Mouse (Mus musculus) embryonic facial prominence, embryonic 14.5 days (tissue): ENCODE data around the gene Ahcyl1. TPM values are rescaled to one million over a fixed set of nuclear protein-coding genes. Genes with fewer than 3 reads are reported as not detected.
"Not testable (repeated sequence)": the region's sequence is repeated elsewhere in the genome, so short reads cannot be mapped to it uniquely, and the experiment has no call there.

ENCODE experiments used
- ATAC-seq: fragments of 200-750 bp; cut with Nextera tagmentation; 2 replicates; pipeline ENCODE4 v1.8.0; 2017; ENCODE audit warnings: low read depth, moderate number of reproducible peaks, moderate TSS enrichment
- DNase-seq: peaks from one replicate; pipeline ENCODE4 v3.0.0-alpha.2; 2015; ENCODE audit warnings: low spot score
- H3K27ac ChIP-seq: fragments of 300-500 bp; sonication (generic); replicated peaks from 2 replicates; pipeline ENCODE4 v1.5.1; 2014; ENCODE audit warnings: low read depth, mild to moderate bottlenecking, low read length, moderate library complexity
- H3K27me3 ChIP-seq: fragments of 300-500 bp; sonication (generic); replicated peaks from 2 replicates; pipeline ENCODE4 v1.6.1; 2014; ENCODE audit warnings: low read length; ENCODE audit not compliant: control insufficient read depth, insufficient read depth
- H3K36me3 ChIP-seq: fragments of 300-500 bp; sonication (generic); 2 replicates; pipeline ENCODE4 v1.6.1; 2014; ENCODE audit warnings: low read length, mixed read lengths; ENCODE audit not compliant: control insufficient read depth, insufficient read depth
- H3K4me1 ChIP-seq: fragments of 300-500 bp; sonication (generic); 2 replicates; pipeline ENCODE4 v1.6.1; 2014; ENCODE audit warnings: antibody characterized with exemption, low read length; ENCODE audit not compliant: control insufficient read depth, insufficient read depth
- H3K4me2 ChIP-seq: fragments of 300-500 bp; sonication (generic); 2 replicates; pipeline ENCODE4 v1.6.1; 2014; ENCODE audit warnings: low read depth, mild to moderate bottlenecking, low read length, moderate library complexity, mixed read lengths
- H3K4me3 ChIP-seq: fragments of 300-500 bp; sonication (generic); 2 replicates; pipeline ENCODE4 v1.5.1; 2014; ENCODE audit warnings: low read depth, mild to moderate bottlenecking, low read length
- H3K9ac ChIP-seq: fragments of 300-500 bp; sonication (generic); 2 replicates; pipeline ENCODE4 v1.6.1; 2014; ENCODE audit warnings: low read depth, mild to moderate bottlenecking, low read length, moderate library complexity, mixed read lengths
- H3K9me3 ChIP-seq: fragments of 300-500 bp; sonication (generic); 2 replicates; pipeline ENCODE4 v1.6.1; 2016; ENCODE audit warnings: low read length; ENCODE audit not compliant: control insufficient read depth
- WGBS: fragments of 180-500 bp; shearing (Covaris S2); extraction: QIAGEN DNeasy Blood & Tissue Kit; methylation state at CpG from one replicate; pipeline ENCODE4 v1.1.7; 2014; 5-methylcytosine and 5-hydroxymethylcytosine counted together
- polyA plus RNA-seq: library from polyadenylated mRNA; unstranded; fragments of >200 nt; fragmentation: Nextera tagmentation; extraction: Ambion mirVana; gene quantifications from 2 replicates; pipeline ENCODE4 v1.2.1, GENCODE M21; 2014

Ahcyl1 gene
- polyA plus RNA-seq, 1 experiment from 2014 or later = 89.3 TPM

- H3K9me3 ChIP-seq = no peaks in the 10 kb centered on the region
- no peaks in the 10 kb centered on the region for H3K27me3 ChIP-seq
- DNase-seq = no peak
- ATAC-seq = no peak
- no peak overlapping the region for H3K9ac ChIP-seq
- no peak overlapping the region for H3K4me3 ChIP-seq
- H3K4me2 ChIP-seq = no peak overlapping the region
- peaks cover 32% of the 10 kb centered on the region for H3K36me3 ChIP-seq
- H3K27ac ChIP-seq = no peak overlapping the region
- WGBS = 74% methylated on average over 4 of the region's 4 CpGs
- no peaks in the 10 kb centered on the region for H3K4me1 ChIP-seq
Measured at GRCm38 (mm10) chr3:107656888-107657287, 39.5 kb downstream of the Ahcyl1 start.

- Histone ChIP-seq H3K4me1 (no peaks in the 10 kb centered on the region), H3K9me3 (no peaks in the 10 kb centered on the region), H3K27ac (no peak overlapping the region), H3K9ac (no peak overlapping the region), H3K4me2 (no peak overlapping the region), H3K4me3 (no peak overlapping the region), H3K27me3 (no peaks in the 10 kb centered on the region), H3K36me3 (peaks cover 26% of the 10 kb centered on the region)
- no peak for ATAC-seq
- DNase-seq = no peak
- WGBS = 83% methylated on average over 2 of the region's 2 CpGs
Measured at GRCm38 (mm10) chr3:107656151-107656550, 40.2 kb downstream of the Ahcyl1 start.

GRCm38 (mm10) chr3:107655491-107655890 is 40.9 kb downstream of the Ahcyl1 start:
- H3K9me3 ChIP-seq = no peaks in the 10 kb centered on the region
- DNase-seq (no peak), ATAC-seq (no peak)
- H3K27me3 ChIP-seq = no peaks in the 10 kb centered on the region
- H3K9ac ChIP-seq = no peak overlapping the region
- 48% methylated on average over 3 of the region's 3 CpGs for WGBS
- H3K4me1 ChIP-seq = no peaks in the 10 kb centered on the region
- peaks cover 19% of the 10 kb centered on the region for H3K36me3 ChIP-seq
- H3K4me2 ChIP-seq = no peak overlapping the region
- no peak overlapping the region for H3K4me3 ChIP-seq
- no peak overlapping the region for H3K27ac ChIP-seq

GRCm38 (mm10) chr3:107654861-107655260 is 41.5 kb downstream of the Ahcyl1 start:
- Histone ChIP-seq H3K27me3 (no peaks in the 10 kb centered on the region), H3K4me1 (no peaks in the 10 kb centered on the region), H3K9me3 (no peaks in the 10 kb centered on the region), H3K9ac (no peak overlapping the region), H3K4me3 (no peak overlapping the region), H3K36me3 (peaks cover 14% of the 10 kb centered on the region), H3K27ac (no peak overlapping the region), H3K4me2 (no peak overlapping the region)
- ATAC-seq (no peak), DNase-seq (no peak)
- WGBS = 74% methylated on average over 3 of the region's 3 CpGs

GRCm38 (mm10) chr3:107652968-107653367 is 43.4 kb downstream of the Ahcyl1 start:
- ATAC-seq (no peak), DNase-seq (no peak)
- 84% methylated on average over 3 of the region's 3 CpGs for WGBS
- Histone ChIP-seq H3K27me3 (no peaks in the 10 kb centered on the region), H3K27ac (no peak overlapping the region), H3K4me3 (no peak overlapping the region), H3K36me3 (0 out of 2 replicates have a peak, but pooled peaks cover 3% of the 10 kb centered on the region), H3K9me3 (no peaks in the 10 kb centered on the region), H3K4me1 (no peaks in the 10 kb centered on the region), H3K9ac (no peak overlapping the region), H3K4me2 (no peak overlapping the region)

GRCm38 (mm10) chr3:107650276-107650675 is 46.1 kb downstream of the Ahcyl1 start:
- not testable (repeated sequence) for H3K4me2 ChIP-seq, H3K9ac ChIP-seq, H3K4me1 ChIP-seq, H3K9me3 ChIP-seq, H3K36me3 ChIP-seq, H3K4me3 ChIP-seq, DNase-seq, H3K27me3 ChIP-seq, ATAC-seq, H3K27ac ChIP-seq
- 64% methylated on average over 5 of the region's 5 CpGs for WGBS

- H3K4me2 ChIP-seq = no peak overlapping the region
- no peak overlapping the region for H3K27ac ChIP-seq
- no peak overlapping the region for H3K9ac ChIP-seq
- 78% methylated on average over 3 of the region's 3 CpGs for WGBS
- ATAC-seq = no peak
- no peak for DNase-seq
- no peaks in the 10 kb centered on the region for H3K27me3 ChIP-seq
- H3K4me3 ChIP-seq = no peak overlapping the region
- H3K36me3 ChIP-seq = no peaks in the 10 kb centered on the region
- no peaks in the 10 kb centered on the region for H3K9me3 ChIP-seq
- H3K4me1 ChIP-seq = no peaks in the 10 kb centered on the region
Measured at GRCm38 (mm10) chr3:107646947-107647346, 49.4 kb downstream of the Ahcyl1 start.

- DNase-seq = no peak
Measured at GRCm38 (mm10) chr3:107637606-107638172, 58.7 kb downstream of the Ahcyl1 start.

GRCm38 (mm10) chr3:107636236-107636635 is 60.1 kb downstream of the Ahcyl1 start:
- Histone ChIP-seq H3K9ac (no peak overlapping the region), H3K4me2 (no peak overlapping the region), H3K27ac (no peak overlapping the region), H3K27me3 (no peaks in the 10 kb centered on the region), H3K4me3 (no peak overlapping the region), H3K9me3 (no peaks in the 10 kb centered on the region), H3K36me3 (no peaks in the 10 kb centered on the region), H3K4me1 (no peaks in the 10 kb centered on the region)
- DNase-seq (no peak), ATAC-seq (no peak)
- WGBS = 74% methylated on average over 3 of the region's 3 CpGs

More at GRCm38 (mm10) chr3:107637606-107638172, 58.7 kb downstream of the Ahcyl1 start:
- ATAC-seq = no peak
- H3K27me3 ChIP-seq = no peaks in the 10 kb centered on the region
- no peaks in the 10 kb centered on the region for H3K9me3 ChIP-seq
- WGBS = 64% methylated on average over 5 of the region's 5 CpGs
- no peak overlapping the region for H3K9ac ChIP-seq
- H3K36me3 ChIP-seq = no peaks in the 10 kb centered on the region
- H3K4me3 ChIP-seq = no peak overlapping the region
- H3K4me2 ChIP-seq = no peak overlapping the region
- H3K4me1 ChIP-seq = no peaks in the 10 kb centered on the region
- H3K27ac ChIP-seq = no peak overlapping the region
